Mouse (Mus musculus) retina, adult 2 months (tissue): ENCODE data around the gene Crocc2.
"Not testable (repeated sequence)": the region's sequence is repeated elsewhere in the genome, so short reads cannot be mapped to it uniquely, and the experiment has no call there.

Experiments
- DNase-seq: peaks from one replicate; pipeline ENCODE4 v3.0.0-alpha.2; 2012; ENCODE audit warnings: low read depth, low spot score

The Crocc2 gene

DNA sequence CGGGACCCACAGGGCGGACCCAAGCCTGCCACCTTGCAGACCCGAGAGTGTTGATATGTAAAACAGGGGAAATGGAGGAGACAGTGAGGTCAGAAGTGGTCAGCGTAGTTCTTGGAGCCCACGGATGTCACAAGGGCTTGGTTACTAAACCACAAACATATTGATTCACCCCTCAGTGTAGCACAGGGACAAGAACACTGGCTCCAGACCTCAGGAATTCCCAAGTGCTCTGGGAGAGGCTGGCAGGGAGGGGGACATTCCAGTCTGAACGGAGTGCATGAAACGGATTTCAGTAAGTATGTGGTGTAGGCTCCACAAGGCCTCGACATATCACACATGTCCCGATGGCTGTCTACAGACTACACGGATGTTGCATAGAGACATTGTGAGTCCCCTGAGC lies 6.6 kb upstream of the Crocc2 start:
- no peak for DNase-seq

DNA sequence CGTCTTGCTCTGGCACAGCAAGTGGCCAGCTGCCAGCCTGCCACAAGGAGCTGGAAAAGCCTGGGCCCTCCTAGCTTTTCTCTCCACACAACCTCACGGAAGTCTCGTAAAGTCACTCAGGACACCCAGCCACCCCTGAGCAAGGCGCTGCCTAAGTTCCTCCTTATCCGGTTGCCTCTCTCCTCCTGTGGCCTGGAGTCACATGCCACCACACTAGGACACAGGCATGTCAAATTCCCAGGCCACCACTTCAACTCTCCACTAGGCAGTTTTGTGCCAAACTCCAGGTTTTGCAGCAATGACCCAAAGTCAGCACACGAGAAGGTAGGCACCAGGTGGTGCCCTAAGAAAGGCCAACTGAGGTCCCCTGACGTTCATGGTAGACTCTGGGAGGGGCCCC lies 5.9 kb upstream of the Crocc2 start:
- DNase-seq, result no peak

DNA sequence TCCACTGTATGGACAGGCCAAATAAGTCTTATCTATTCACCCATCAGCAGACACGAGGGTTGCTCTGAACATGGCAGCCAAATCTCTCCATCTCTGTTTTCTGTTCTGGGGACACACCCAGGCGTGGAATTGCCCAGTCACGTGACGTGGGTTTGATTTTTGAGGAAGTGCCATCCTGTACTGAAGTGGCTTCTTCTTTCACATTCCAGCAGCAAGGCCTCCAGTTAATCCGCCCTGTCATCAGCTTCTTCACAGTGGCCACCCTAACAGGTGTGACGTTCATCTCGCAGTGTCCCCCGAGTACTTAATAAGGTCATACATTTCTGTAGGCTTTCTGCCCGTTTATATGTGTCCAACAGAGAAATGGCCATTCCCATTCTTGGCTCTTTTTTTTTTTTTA lies 3.1 kb upstream of the Crocc2 start:
- no peak for DNase-seq

DNA sequence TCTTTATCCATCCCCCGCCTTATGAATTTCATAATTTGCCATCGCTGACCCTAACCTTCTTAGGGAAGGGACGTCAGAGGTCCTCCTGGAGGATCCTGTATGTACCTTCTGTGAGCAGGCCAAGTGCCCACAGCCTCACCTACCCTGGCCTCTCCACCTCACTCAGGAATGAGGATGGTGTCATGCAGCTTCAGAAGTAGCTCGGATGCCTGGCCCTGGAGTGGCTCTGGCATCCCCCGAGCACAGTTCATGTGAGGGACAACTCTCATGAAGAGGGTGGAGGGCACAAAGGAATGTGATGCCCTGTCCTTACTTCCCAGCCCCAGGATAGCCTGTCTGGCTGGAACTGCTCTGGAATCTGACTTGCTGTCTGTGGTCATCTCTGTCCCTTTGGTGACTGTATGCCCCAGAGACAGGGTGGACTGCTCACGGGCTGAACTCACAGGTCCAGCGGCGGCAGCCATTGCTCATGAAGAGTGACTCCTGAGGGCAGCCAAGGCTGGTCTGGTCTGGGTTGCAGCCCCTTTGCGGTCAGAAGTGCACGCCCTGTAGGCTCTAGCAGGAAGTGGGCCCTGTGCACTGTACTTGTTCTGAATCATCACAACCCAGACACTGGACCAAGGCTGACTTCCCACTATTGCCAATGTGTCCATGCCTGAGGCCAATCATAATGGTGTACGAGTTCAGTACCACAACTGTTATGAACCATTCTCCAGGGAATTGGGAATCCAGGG lies 2.0 kb upstream of the Crocc2 start:
- no peak for DNase-seq

DNA sequence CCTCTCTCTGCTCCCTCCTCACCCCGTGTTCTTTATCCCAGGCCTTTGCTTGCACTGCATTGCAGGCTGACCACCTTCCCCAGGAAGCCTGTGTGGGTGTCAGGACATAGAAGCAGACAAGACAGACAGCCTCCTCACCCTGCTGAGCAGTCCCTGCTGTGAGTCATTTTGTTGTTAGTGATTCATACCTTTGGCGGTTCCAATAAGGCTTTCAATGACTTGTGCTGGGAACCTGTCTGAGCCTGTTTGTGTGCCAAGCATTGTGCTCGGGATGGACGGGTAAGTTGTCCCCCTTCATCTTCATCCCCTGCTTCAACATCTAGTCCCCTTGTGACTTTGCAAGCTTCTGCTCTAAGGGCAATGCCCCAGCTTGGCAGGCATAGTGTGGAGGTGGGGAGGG lies 5.1 kb downstream of the Crocc2 start:
- no peak for DNase-seq

DNA sequence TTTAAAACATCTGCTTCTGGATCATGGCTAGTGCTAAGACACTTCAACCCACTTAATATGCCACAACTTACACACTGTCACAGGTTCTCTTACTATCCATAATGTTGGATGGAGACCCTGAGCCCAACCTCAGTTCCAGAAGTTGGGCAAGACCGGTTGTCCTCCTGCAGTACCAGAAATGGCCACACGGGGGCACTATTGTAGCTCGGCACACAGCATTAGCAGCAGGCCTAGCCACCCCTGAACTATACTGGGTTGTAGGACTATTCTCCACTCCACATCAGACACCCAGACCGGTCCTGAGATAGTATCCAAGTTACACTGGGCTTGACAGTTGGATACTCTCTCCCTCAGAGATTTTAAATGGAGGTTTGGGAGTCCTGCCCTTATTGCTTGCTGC lies 5.9 kb downstream of the Crocc2 start:
- peak; percentile 59 for DNase-seq

DNA sequence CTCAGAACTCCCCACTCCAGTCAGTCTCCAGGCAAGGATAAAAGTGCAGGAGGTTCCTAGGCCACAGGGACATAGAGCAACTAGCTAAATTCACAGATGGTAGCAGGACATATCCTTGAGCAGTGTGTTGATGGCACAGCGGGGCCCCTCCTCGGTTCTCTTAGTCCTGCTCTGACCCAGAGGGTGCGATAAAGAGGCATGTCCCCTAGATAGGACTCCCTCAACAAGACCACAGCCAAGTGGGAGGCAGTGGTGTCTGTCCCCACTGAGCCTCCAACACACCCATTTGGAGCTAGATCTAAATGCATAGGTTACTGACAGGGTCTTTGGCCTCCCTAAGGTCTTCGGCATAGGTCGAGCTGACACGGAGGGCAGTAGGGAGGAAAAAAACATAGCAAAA lies 7.3 kb downstream of the Crocc2 start:
- no peak for DNase-seq

DNA sequence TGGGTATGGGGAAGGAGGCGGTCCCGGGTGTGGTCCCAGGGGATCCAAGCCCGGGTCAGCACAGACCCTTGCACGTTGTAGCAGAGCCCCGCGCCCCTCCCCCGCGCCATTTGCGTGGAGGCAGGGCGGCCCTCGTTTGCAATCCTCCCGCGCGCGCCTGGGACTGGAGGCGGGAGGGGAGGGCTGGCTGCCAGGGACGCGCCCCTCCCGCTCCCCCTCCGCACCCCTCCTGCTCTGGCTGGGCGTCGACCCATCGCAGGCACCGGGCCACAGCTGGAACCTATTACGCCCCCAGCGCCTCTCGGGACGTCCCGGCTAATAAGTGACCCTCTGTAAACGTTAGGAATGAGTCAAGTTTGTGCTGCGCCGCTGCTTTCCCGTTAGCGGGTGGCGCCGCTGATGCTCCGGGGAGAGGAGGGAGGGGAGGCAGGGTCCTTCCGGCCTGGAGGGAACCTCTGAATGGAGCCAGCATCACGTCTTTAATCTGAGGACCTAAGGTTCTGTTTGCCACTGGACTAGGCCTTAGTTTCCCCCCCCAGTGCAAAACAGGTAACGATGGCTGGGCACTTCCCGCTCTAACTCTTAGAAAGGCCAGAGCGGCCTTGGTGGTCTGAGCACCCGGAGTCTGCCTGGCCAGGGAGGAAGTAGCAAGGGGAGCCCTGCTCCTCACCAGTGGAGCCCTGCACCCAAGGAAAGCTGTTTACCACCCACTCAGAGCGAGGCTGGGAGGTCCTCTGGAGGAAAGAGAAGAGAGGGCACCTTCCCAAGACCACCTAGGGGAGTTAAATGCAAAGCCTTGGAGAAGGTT lies 8.2 kb downstream of the Crocc2 start:
- no peak for DNase-seq

DNA sequence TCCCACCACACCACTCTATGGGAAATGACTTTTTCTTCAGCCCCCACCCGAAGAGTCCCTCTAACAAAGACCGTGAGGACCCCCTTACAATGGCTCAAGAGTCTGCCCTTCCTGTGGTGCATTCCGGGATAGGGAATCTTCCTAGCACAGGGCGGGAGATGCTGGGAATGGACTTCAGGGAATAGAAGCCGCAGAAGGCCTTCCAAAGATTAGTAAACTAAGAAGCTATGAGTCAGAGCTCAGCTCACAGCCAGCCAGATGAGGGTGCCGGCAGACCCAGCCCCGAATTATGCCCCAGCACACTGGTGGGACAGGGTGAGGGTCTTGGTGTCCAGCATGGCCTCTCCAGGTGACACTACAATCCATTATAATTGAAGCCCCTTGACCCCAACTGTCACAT lies 13.8 kb downstream of the Crocc2 start:
- DNase-seq, result no peak

DNA sequence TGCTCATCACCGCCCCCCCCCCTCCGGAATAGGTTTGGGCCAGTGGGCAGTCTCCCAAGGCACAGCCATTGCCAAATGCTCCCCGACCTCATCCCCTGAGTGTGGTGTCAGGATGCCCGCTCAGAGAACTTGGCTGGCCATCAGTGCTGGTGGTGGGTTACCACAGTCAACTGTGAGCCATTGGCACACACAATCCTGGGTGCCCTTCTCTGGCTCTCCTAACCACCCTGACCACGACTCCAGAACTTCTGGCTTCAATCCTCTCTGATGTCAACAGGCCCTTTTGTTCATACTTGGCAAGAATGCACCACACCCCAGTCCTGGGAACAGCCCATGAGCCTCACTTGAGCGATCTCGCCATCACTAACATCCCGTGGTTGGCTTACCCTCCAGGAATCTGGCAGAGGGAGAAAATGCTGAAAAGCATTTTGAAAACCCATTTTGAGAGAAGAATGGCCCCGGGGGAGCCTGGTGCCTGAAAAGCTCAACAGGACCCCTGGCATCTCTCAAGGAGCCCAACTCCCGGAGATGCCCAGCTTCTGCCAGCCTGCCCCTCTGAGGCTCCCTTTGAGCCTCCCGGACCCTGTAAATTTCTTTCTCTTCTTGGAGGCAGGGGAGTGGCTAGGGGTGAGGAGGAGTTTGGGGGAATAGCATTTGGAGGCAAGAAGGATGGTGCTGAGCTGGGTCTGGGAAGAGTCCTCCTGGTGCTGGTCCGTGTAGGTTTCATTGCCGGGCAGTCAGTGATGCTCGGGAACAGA lies 15.7 kb downstream of the Crocc2 start:
- DNase-seq, result no peak

DNA sequence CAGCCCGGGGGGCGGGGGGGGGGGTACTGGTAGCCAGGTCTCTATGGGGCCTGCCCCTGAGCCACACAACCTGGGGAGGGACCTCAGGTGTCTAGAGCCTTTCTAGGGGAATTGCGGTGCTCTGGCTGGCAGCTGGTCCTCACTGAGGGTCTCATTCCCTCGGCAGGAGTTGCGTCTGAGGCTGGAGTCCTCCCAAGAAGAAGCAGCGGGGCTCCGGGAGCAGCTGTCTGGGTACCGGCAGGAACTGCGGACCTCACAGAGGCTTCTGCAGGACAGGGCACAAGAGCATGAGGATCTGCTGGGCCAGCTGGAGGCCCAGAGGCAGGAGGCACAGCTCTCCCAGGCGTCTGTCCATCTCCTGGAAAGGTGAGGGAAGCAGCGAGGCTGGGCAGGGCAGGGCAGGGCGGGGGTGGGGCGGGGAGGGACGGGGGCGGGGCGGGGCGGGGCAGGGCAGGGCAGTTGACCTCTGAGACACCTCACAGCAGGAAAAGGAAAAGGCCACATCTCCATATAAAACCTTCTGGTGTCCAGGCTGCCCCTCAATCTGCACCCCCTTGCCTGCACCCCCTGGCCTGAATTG lies 22.3 kb downstream of the Crocc2 start:
- DNase-seq, result no peak

DNA sequence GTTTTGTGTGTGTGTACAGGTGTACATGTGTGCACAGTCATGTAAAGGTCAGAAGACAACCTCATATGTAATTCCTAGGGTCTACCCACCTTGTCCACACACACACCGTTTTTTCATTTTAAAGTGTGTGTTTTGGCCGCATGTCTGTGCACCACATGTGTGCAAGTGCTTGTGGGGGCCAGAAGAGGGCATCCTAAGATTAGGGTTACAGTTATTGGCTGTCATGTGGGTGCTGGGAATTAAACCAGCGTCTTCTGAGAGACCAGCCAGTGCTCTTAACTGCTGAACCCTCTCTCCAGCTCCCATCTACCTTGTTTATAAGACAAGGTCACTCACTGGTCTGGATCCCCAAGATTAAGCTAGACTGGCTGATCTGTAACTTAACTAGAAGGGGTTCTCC lies 26.4 kb downstream of the Crocc2 start:
- no peak for DNase-seq

DNA sequence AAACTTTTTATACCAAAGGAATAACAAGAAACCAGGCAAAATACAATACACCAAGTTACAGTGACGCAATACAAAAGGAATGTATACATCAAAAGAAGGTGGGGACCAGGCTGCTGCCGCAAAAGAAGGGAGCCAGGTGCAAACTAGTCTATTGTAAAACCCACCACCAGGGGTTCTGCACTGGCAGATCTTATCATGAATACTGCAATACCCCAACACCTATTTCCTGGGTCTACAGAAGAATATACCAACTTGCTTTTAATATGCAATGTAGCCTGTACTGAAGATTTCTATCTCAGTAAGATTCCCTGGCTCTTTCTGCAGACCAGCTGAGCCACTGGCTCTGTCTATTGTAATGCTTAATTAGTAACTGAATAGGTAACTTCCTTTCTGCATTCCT lies 28.9 kb downstream of the Crocc2 start:
- DNase-seq, result not testable (repeated sequence)

DNA sequence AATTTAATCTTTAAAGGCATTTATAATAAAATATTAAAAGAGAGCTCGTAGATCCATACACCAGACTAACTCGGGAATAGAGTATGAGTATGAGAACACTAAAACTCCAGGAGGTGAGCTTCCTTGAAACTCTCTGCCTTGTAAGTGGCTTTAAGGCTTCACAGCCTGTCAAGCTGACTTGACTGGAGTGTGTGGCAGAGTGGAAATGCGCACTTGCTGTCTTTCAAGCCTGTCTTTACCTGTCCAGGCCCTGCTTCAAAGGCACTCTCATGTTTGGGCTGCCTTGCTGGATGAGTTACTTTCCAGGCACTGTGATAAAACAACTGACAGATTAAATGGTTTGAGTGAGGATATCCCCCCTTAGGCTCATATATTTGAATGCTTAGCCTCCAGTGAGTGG lies 29.4 kb downstream of the Crocc2 start:
- DNase-seq, result no peak

DNA sequence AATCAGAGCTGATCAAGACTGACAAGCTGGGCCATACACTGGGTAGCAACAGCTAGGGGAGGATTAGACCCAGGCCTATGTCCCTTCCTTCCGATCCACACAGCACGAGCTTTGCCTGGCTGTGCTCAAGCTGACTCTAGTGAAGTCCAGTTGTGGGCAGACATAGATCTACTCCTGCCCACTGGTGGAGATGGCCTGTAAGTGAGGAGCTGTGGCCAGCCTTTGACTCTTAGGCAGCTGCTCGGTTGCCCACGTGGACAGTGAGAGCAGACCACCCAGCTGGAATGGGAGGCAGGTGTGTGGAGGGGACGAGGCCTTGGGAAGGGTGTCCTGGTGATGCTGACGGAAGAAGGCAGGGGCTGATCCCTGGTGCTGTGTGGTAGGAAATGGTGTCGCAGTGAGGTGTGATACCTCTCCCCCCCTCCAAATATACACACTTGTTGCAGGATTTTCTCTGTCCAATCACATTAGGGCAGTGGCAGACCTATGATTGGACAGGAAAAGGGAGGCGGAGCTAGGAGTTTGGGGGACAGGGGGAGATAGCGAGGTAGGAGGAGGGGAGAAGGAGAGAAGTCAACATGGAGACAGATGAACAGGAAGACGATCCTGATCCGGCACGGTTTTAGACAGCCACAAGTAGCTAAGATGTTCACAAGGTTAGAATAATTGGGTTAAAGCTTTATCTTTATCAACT lies 37.9 kb downstream of the Crocc2 start:
- DNase-seq, result no peak

DNA sequence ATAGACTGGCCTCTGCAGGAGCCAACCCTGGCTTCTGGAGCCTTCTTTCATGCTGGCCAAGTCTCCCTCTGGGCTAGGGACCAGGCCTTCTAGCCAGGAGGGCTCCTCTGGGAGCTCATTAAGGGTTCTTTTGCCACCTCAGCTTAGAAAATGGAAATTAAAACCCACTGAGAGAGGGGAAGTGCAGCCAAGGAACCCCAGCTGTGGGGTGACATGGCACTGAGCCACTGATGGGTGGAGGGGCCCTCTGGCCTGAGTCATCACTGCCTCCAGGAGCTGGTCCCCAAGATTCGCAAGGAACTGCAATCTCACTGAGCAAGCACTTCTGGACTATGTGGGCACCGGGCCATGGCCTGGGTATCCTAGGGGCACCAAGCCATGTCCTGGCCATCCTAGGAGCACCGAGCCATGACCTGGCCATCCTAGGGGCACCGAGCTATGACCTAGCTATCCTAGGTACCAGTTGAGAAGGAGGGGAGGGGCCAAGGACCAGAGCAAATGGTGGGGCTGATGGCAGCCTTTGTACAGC lies 39.1 kb downstream of the Crocc2 start:
- DNase-seq, result no peak

DNA sequence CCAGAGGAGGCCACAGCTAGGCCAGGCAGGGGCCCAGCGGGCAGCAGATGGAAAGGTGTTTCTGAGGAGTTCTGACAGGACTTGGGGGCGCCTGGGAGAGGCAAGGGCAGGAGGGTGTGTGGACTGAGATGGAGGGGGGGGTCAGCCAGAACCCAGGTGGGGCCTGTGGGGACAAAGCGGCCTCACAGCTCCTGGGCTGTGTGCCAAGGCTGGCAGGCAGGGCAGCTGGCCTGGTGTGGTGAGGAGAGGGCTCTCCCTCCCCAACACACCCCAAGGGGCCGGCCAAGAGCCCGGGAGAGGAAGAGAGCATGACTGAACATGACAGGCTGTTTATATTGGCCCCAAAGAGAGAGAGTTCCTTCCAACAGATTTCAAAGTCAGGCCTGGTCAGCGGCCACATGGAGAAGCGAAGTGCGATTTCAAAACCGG lies 41.7 kb downstream of the Crocc2 start:
- DNase-seq, result peak; percentile 8

DNA sequence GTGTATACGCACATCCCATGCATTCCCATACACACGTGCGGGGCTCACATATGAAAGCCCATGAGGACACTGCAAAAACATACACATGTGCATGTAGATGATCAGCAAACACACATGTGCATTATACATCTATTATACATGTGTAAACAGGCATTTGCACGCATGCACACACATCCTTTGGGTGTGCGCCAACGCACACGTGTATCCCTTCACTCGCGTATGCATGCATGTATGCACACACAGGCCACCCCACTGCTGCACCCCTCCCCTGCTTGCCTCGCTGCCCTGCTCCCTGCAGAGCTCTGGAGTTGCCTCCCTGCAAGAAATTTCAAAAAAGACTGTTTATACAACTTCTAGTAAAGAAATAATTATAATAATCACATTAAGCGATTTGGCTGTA lies 42.5 kb downstream of the Crocc2 start:
- DNase-seq, result no peak

DNA sequence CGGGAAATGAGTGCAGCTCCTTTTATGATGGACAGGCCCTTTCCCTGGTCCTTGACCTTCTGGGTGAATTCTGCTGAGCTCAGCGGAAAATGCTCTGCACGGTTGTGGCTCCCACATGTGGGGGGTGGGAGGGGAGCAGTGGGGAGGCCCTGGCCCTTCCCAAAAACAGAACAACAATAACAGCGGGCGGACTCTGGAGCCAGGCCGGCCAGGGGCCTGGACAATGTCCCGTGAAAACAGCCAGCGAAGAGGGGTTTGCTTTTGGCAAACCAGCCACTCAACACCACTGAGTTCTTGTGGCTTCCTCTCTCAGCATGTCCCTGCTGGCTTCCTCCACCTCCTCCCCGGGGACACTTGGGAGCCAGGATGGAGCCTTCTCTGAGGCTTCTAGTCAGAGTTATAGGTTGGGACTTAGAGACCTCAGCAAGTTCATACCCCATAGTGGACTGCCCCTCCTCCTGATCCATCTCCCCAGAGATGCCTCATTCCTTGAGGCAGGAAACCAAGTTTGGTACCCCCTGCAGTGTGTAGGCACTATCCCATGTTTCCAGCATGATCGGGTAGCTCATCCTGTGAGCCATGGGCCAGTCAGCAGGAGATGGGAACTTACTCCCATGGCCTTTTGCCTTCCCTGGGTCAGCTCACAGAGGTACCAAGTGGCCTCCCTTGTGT lies 43.2 kb downstream of the Crocc2 start:
- DNase-seq, result no peak

DNA sequence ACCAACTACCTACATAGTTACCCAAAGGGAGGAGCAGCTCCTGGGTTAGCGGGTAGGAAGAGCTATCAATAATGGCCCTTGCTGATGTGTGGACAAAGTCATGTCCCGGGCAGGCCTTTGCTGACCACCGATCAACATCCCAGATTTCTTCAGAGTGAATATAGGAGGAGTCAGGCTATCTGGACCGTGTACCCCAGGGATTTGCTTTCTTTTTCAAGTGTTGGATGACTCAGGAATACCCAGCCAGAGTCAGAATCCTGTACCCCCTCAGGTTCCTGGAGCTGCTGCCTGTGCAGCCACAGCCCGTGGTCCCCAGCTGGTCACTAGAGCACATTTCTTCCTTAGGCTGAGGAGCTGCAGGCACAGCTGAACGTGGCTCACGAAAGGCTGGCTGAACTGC lies 43.9 kb downstream of the Crocc2 start:
- DNase-seq, result no peak

DNA sequence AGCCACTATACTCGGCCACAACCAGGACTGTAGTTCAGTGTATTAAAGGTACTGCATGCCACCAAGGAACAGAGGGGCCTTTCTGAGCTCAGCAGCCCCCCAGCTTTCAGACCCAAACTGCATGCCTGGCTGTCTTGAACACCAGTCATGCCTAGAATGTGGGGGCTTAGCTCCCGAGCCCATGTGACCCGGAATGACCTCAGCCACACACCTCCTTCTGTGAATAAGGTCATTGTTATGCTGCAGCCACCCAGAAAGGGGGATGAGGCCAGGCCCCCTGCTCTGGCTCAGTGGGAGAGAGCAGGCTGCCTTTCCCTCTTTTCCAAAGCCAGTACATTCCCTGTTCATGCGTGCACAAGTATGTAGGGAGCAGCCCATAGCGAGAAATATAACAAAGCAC lies 46.1 kb downstream of the Crocc2 start:
- no peak for DNase-seq
